Mouse (Mus musculus) Muller cell, postnatal 12 days (primary cell): ENCODE results near the gene Acbd7.

Source experiments
- DNase-seq: peaks from one replicate; pipeline ENCODE4 v3.0.0-alpha.2; 2015; ENCODE audit errors: inconsistent ontology term

Gene Acbd7

GRCm38 (mm10) chr2:3387105-3387860, 51.3 kb downstream of the Acbd7 start:
- DNase-seq: no peak
